Mouse (Mus musculus): Measurements from ENCODE around the gene Btbd8.

Btbd8 gene

GRCm38 (mm10) chr5:107516087-107516486, 78.3 kb downstream of the Btbd8 start:
- no peak for DNase-seq (ENCODE audit: low spot score in 2 of 2)

- DNase-seq (ENCODE audit: low spot score in 2 of 2): no peak
Observed at GRCm38 (mm10) chr5:107518602-107519001, 80.8 kb downstream of the Btbd8 start.

- DNase-seq (ENCODE audit: low spot score in 2 of 2): no peak
Observed at GRCm38 (mm10) chr5:107521386-107521785, 83.6 kb downstream of the Btbd8 start.

- DNase-seq (ENCODE audit: low spot score in 2 of 2): peak in 1 of 2 experiments; percentile 24
Observed at GRCm38 (mm10) chr5:107521897-107522296, 84.1 kb downstream of the Btbd8 start.

GRCm38 (mm10) chr5:107524281-107524680, 86.5 kb downstream of the Btbd8 start:
- no peak for DNase-seq (ENCODE audit: low spot score in 2 of 2)

- no peak for DNase-seq (ENCODE audit: low spot score in 2 of 2)
Observed at GRCm38 (mm10) chr5:107528856-107529255, 91.1 kb downstream of the Btbd8 start.

- no peak for DNase-seq (ENCODE audit: low spot score in 2 of 2)
Observed at GRCm38 (mm10) chr5:107533590-107533989, 95.8 kb downstream of the Btbd8 start.

GRCm38 (mm10) chr5:107534581-107534980, 96.8 kb downstream of the Btbd8 start, which contains the start of gene 1700028K03Rik:
Gene 1700028K03Rik (plus strand): TSS chr5:107534709.
- DNase-seq (ENCODE audit: low spot score in 2 of 2): no peak

GRCm38 (mm10) chr5:107541696-107542095, 103.9 kb downstream of the Btbd8 start:
- DNase-seq (ENCODE audit: low spot score in 2 of 2): no peak

GRCm38 (mm10) chr5:107545927-107546326, 108.1 kb downstream of the Btbd8 start:
- no peak for DNase-seq (ENCODE audit: low spot score in 2 of 2)

- DNase-seq (ENCODE audit: low spot score in 2 of 2): no peak
Observed at GRCm38 (mm10) chr5:107547955-107548354, 110.2 kb downstream of the Btbd8 start.

- no peak for DNase-seq (ENCODE audit: low spot score in 2 of 2)
Observed at GRCm38 (mm10) chr5:107548444-107548843, 110.6 kb downstream of the Btbd8 start.

GRCm38 (mm10) chr5:107554336-107554735, 116.5 kb downstream of the Btbd8 start:
- no peak for DNase-seq (ENCODE audit: low spot score in 2 of 2)

GRCm38 (mm10) chr5:107556969-107557368, 119.2 kb downstream of the Btbd8 start:
- no peak for DNase-seq (ENCODE audit: low spot score in 2 of 2)

Measured in frontal cortex, postnatal 10 days (tissue).